Mouse (Mus musculus): ENCODE measurements around the gene Galk2.

DNA sequence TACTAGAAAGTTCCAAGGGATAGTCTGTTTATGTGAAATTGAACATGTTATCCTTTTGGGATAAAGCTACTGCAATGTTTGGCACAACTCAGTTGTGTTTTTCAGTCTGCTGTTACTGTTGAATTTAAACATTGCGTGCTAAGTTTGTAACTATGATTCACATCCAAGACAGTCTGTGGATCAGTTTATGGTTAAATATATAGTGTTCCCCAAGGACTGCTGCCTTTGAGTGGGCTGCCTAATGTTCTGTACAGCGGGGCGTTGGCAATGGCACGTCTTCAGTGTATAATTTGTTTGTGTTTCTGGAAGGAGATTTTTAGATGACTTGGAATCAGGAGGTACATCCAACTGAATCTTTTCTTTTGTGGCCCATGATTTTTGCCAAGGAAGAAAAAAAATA lies 36.2 kb downstream of the Galk2 start:
- no peak for TF ChIP-seq POLR2A (IDR thresholded peaks at IDR 0.05; ENCODE audit: insufficient read depth, low read depth, low read length)
- TF ChIP-seq EP300 (IDR thresholded peaks at IDR 0.05; ENCODE audit: insufficient read depth, low read depth, low read length), result no peak
- no peak for TF ChIP-seq CTCF (IDR thresholded peaks at IDR 0.05)

Data from heart, adult 2 months (tissue).